Mouse (Mus musculus): Measurements from ENCODE around the gene Med11. TPM values are rescaled to one million over a fixed set of nuclear protein-coding genes. Genes with fewer than 3 reads are reported as not detected.
"Not testable (repeated sequence)": the region's sequence is repeated elsewhere in the genome, so short reads cannot be mapped to it uniquely, and the experiment has no call there.

Gene Med11
- 19.4 and 21.9 TPM in 2 replicates for polyA plus RNA-seq (2012; rRNA removed)

DNA sequence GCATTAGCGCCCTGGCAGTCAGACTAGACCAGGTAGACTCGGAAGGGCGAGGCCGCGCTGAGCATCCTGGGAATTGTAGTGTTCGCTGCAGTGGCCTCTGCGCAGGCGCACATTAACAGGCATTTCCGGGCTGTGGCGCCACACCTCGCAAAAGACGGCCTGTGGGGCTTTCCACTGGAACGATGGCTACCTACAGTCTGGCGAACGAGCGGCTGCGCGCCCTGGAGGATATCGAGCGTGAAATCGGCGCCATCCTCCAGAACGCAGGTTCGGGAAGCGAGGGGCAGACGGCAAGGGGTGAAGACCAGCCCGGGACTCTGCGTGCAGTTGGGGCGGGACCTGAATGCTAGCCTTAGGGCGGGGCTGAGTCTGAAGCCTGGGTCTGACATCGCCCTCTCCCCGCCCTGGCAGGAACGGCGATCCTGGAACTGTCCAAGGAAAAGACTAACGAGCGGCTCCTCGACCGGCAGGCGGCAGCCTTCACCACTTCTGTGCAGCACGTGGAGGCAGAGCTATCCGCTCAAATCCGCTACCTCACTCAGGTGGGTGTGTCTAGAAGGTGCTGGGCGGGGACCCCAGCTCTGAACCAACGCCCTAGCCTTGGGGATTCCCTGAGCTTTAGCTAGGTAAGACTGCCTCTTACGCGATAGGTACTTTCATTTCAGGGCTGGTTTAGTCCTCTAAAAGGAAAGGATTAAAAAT is at the start of gene Med11:
Gene Med11 (plus strand): TSS at position 123 of the 702 bp plus-strand sequence.
- peak; percentile 77 for DNase-seq (ENCODE audit: low read depth)

GRCm38 (mm10) chr11:70403598-70403997 is 48.1 kb upstream of the Med11 start:
- DNase-seq (ENCODE audit: low read depth): no peak

DNA sequence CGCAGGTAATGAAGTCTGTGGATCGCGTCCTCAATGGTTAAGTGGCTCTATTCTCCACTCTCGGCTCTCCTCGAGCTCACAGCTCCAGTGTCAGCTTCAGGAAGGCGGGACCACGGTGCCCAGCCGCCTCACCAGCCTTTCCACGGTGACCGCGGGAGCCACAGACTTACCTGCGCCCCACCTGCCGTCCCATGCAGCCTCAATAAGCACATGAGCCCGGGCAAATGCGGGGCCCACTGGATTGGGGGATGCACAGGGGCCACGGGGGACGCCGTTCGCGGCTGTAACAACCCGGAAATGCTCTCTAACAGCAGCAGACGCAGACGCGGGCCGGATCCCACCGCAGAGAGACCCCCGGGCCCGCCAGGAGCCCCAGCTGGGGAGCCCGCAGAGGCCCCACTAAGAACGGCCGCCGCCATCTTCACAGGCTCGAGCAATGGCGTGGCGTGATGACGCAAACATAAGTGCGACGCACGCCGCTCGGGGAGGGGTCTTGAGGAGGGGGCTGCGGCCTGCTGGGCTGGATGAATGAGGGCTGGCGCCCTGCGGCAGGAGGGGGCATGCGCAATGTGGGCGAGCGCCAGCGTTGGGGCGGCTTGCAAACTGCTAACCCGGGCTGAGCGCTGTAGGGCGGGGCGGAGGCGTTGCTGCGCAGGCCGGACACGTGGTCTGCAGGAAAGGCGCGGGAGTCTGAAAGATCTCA is 42.0 kb upstream of the Med11 start, which contains the start of gene Pelp1:
Gene Pelp1 (minus strand): TSS at position 438 of the 703 bp plus-strand sequence.
- no peak for DNase-seq (ENCODE audit: low read depth)

GRCm38 (mm10) chr11:70410297-70410643 is 41.4 kb upstream of the Med11 start:
- DNase-seq (ENCODE audit: low read depth): no peak

DNA sequence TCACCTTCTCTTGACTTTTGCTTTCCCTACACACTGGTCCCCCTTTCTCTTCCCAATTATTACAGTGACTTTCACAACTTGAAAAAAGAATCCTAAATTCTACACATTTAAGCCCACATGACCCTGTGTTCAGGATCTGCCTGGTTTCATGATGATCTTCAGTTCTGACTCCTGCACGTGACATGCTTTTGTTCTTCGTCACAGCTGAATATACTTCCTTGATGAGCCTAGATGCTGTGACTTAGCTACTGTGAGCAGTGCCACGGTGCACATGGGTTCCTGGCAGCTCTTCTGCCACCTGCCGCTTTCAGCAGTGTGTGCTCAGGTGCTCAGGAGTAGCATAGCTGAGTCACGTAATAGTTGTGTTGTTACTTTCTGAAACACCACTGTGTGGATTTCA is 39.1 kb upstream of the Med11 start:
- no peak for DNase-seq (ENCODE audit: low read depth)

- DNase-seq (ENCODE audit: low read depth): no peak
Measured at GRCm38 (mm10) chr11:70413961-70414360, 37.8 kb upstream of the Med11 start.

GRCm38 (mm10) chr11:70418199-70418598 is 33.5 kb upstream of the Med11 start:
- no peak for DNase-seq (ENCODE audit: low read depth)

DNA sequence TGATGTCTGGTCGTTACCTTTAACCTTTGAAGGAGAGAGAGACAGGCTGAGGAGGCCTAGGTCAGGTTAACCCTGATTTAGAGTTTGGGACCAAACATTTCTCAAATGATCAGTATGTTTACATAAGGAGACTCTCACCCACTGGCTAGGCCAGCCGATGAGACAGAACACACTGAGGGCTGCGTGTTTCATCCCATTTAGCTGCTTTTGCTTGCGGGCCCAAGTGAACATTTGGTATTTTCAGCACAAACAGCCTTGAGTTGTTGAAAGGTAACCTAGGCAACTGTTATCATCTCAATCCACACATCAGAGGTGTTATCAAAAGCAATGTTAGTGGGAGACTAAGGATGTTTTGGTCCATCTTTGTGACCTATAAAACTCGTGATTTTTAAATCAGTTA is 32.2 kb upstream of the Med11 start:
- DNase-seq (ENCODE audit: low read depth): no peak

- DNase-seq (ENCODE audit: low read depth): not testable (repeated sequence)
Measured at GRCm38 (mm10) chr11:70426598-70426997, 25.1 kb upstream of the Med11 start.

DNA sequence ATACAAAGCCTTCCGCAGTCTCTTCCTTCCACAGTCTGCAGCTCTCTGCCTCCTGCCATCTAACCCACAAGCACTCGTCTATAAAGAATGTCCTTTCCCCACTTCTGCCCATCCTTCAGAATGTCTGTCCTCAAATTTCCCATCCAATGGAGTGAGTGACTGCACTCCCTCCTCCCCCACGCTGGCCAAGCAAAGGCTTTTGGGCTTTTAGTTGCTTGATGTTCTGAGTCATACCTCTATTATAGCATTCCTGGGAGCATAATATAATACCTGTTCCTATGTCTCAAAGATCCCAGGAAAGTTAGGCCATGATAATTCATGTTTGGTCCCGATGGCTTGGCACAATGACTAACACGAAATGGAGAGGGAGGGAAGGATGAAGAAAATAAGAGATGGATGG is 20.1 kb upstream of the Med11 start:
- DNase-seq (ENCODE audit: low read depth): no peak

DNA sequence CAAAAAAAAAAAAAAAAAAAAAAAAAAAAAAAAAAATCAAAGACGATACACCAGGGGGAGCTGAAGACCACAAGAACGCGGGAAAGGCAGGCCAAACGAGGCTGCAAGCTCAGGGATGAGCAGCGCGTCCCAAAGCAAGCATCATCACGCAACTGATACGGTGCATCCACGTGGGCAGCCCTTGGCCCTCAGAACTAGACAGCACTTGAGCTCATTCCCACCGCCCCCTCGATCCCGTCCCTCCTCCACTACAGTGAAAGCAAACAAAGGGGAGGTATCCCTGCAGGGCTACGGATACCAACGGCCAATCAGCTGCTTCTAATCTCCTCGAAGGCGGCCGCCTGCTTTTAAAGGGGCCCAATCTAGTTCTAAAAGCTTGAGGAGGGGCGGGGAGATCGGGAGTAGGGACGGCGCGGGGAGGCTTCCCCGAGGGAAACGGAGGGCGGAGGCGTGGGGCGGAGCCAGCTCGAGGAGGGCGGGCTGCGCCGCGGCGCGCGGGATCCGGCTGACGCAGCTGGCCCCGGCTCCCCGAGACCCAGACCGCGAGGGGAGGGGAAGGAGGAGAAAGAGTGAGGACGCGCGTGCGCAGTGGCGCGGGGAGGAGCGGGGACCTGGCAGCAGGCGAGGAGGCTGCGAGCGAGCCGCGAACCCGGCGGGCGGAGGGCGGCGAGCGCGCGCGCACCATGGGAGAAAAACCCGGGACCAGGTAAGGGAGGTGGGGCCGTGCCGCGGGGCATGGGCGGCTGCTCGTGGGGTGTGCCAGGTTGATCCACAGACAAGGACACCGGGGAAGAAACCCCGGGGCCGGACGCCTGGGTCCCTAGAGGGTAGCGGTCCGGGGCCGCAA is 19.4 kb upstream of the Med11 start, which contains the start of gene Arrb2:
Gene Arrb2 (plus strand): TSS at position 588 of the 847 bp plus-strand sequence.
- peak; percentile 65 for DNase-seq (ENCODE audit: low read depth)

DNA sequence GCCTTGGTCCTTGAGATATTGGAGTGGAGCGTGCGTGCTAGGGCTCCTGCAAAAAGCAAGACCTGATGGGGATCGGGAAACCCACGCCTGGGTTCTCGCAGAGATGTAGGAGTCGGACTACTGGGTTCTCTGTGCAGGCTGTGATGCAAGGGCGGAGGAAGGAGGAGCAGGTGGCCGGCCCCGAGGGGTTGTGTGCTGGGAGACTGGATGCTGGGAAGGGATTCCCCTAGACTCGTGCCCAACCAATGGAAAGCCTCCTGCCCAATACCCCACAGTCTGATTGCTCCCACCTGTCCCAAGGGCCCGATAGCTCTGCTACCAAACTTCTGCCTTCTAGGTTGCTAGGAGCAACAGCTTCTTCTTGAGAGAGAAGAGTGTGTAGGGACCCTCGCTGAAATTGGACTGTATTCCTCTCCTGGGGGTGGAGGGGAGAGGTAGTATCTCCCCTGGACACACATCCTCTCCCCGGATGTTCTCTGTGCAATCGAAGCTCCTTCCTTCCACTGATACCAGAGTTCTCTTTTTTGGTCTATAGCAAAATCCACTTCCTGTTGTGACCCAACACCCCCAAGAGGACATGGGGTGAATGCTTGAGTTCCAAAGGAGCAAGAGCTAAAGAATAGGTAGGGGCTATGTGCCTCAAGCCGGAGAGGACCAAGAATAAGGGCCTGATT is 18.7 kb upstream of the Med11 start:
- DNase-seq (ENCODE audit: low read depth): no peak

DNA sequence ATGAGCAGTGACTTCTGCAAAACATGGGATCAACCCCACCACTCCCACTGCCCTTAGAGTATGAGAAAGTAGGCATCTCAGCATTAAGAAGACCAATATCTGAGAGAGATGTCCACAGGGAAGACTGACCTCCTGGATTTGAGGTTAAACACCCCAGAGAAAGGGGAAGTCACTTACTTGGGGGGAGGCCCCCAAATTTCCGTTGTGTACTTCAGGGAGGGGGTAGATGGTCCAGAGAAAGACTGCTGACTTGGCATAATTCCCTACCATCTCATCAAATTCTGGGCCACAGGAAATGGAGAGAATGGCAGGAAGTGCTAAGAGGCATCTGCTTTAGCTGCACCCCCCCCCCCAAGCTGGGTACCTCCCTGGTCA is 18.2 kb upstream of the Med11 start:
- DNase-seq (ENCODE audit: low read depth): no peak

DNA sequence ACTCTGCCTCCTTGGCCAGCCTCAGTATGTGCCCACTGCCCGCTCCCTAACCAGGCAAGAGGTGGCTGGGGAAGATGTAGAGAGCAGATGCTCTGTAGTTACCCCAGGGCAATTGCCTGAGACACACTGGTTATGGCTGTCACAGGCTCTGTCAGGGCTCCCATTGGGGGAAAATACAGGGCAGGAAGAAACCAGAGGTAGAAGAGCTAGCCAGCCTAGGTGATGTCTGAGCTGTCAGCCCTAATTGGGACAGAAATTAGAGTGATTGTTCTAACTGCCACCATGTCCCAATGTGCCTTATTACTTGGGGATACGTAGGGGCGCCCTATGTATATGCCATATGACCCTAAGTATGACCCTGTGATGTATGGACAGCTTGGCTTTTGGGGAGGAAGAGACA is 17.8 kb upstream of the Med11 start:
- DNase-seq (ENCODE audit: low read depth): no peak

DNA sequence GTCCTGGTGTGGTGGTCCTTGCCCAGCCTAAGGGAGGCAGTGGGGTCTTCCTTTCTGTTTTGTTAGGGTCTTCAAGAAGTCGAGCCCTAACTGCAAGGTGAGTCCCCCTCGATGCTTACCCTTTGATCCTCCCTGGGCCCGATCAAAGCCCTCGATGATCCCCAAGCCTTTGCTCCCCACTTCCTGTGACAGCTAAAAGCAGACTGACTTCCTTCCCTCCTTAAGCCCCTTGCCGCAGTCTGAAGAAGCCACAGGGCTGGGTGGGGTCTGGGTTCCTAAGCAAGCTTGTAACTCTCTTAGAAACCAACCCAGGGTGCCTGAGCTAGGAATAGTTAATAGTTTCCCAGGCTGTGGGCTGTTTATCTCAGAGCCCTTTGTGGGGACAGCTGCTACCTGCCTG is 16.2 kb upstream of the Med11 start:
- DNase-seq (ENCODE audit: low read depth): no peak

GRCm38 (mm10) chr11:70437426-70437825 is 14.3 kb upstream of the Med11 start:
- no peak for DNase-seq (ENCODE audit: low read depth)

DNA sequence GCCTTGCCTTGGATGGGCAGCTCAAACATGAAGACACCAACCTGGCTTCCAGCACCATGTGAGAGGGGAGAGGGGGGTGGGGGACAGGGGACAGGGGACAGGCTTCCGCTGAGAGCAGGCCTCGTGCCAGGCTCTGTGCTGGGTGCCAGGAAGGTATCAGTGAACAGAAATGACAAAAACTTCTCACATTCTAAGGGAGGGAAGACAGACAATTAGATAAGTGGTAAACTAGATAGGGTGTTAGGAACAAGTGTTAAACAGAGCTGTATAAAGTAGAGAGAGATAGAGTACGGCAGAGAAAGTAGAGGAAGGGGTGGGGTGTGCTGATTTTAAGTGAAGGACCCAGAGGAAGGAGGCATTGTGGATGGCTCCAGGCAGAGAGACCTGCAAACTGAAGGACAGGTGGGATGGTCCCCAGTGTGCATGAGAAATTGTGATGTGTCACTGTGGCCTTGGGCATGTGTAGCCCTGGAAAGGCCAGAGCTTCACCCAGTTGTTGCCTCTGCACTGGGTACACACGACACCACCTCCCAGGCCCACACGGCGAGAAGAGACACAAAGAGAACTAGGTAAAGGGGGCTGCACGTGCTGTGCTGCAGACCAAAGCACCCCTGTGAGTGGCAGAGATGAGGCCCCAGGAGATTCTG is 12.9 kb upstream of the Med11 start:
- no peak for DNase-seq (ENCODE audit: low read depth)

DNA sequence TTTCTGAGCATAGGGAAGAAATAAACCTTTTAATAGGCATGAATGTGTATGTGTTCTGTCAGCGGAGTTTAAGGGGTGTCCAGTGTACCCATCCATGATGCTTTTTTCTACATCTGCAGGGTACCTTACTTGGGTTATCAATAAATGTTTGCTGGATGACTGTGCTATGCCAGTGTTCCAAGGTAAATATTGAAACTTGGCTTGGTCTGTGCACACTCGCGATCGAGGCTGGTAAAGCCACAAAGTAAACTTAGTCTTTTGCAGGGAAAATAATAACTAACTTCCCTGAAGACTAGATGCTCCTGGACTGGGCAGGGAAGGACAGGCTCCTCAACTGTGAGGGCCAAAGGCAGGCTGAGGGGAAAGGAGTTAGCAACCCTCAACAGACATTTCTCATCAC is 11.1 kb upstream of the Med11 start:
- DNase-seq (ENCODE audit: low read depth): no peak

- no peak for DNase-seq (ENCODE audit: low read depth)
Measured at GRCm38 (mm10) chr11:70441882-70442281, 9.8 kb upstream of the Med11 start.

DNA sequence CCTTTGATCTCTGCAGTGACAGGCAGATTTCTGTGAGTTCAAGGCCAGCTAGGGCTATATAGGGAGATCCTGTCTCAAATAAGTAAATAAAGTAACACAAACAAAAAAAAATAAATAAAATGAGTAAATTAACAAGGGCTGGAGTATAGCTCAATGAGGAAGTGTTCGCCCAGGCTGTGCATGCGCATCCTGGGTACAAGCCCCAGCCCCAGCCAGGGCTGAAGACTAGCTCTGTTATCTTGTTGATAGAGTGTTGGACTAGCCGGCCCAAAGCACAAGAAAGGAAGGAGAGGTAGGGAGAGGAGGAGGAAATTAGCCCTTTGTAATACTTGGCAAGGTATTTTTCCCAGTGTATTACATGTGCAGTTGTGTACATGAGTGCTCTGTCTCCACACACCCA is 7.8 kb upstream of the Med11 start:
- no peak for DNase-seq (ENCODE audit: low read depth)

- DNase-seq (ENCODE audit: low read depth): no peak
Measured at GRCm38 (mm10) chr11:70444667-70445066, 7.1 kb upstream of the Med11 start.

Measured in gonadal fat pad, adult 2 months (tissue).